In genomic region chr5:17403584-17403983, GRCm38 (mm10) we compare ENCODE assay signal across 27 mouse cellular contexts. TPM values are rescaled to one million over a fixed set of nuclear protein-coding genes. Genes with fewer than 3 reads are reported as not detected.
DNase-seq lines count a peak whose midpoint lies in the region; ATAC-seq lines count a peak whose summit lies in the region.
"Had no signal": no experiment of that assay in that cellular context is flagged by ENCODE, and none has a peak within 500 bp of the region (broad histone marks: within the 10 kb centered on the region; RNA-seq: fewer than 3 reads in every experiment).

No protein-coding gene starts in this region.

- no peak overlapping the region for H3K4me2 ChIP-seq in embryonic facial prominence, embryonic 14.5 days (ENCODE audit: low read depth, low read length)
- H3K4me2 ChIP-seq in kidney, embryonic 14.5 days (replicated peaks; ENCODE audit: low read depth, low read length) = no peak overlapping the region
- H3K4me2 ChIP-seq: embryonic facial prominence, embryonic 12.5 days; forebrain, embryonic 12.5 days; hindbrain, embryonic 12.5 days had no signal

- no peaks in the 10 kb centered on the region for H3K27me3 ChIP-seq in embryonic facial prominence, embryonic 14.5 days (replicated peaks; ENCODE audit: control insufficient read depth, insufficient read depth, low read length)
- no peaks in the 10 kb centered on the region for H3K27me3 ChIP-seq in embryonic facial prominence, embryonic 10.5 days (replicated peaks; ENCODE audit: low read depth, poor library complexity, severe bottlenecking)
- no peaks in the 10 kb centered on the region for H3K27me3 ChIP-seq in kidney, embryonic 14.5 days (ENCODE audit: control insufficient read depth, insufficient read depth, low read length)
- H3K27me3 ChIP-seq: embryonic facial prominence, embryonic 12.5 days; forebrain, embryonic 12.5 days; hindbrain, embryonic 12.5 days had no signal

- H3K9me3 ChIP-seq in embryonic facial prominence, embryonic 14.5 days (ENCODE audit: control insufficient read depth, low read length) = no peaks in the 10 kb centered on the region
- no peaks in the 10 kb centered on the region for H3K9me3 ChIP-seq in embryonic facial prominence, embryonic 10.5 days
- no peaks in the 10 kb centered on the region for H3K9me3 ChIP-seq in kidney, embryonic 14.5 days (ENCODE audit: control insufficient read depth, low read length)
- H3K9me3 ChIP-seq: embryonic facial prominence, embryonic 12.5 days; forebrain, embryonic 12.5 days; G1E; heart, embryonic 10.5 days; hindbrain, embryonic 12.5 days had no signal

- no peak overlapping the region for H3K4me3 ChIP-seq in embryonic facial prominence, embryonic 14.5 days (ENCODE audit: low read depth, low read length)
- H3K4me3 ChIP-seq in embryonic facial prominence, embryonic 10.5 days = no peak overlapping the region
- no peak overlapping the region for H3K4me3 ChIP-seq in kidney, embryonic 14.5 days (ENCODE audit: low read length)
- H3K4me3 ChIP-seq: embryonic facial prominence, embryonic 12.5 days; forebrain, embryonic 12.5 days; heart, embryonic 10.5 days; hindbrain, embryonic 12.5 days had no signal

- ATAC-seq in embryonic facial prominence, embryonic 14.5 days (ENCODE audit: low read depth) = no peak
- peak; percentile 60; the same call in 1 of the 2 replicates for ATAC-seq in kidney, embryonic 14.5 days (ENCODE audit: low FRiP score, low TSS enrichment)
- ATAC-seq: activated CD4-positive, CD25-positive, alpha-beta regulatory T cell, adult 4 months; CD4-positive, CD25-positive, alpha-beta regulatory T cell, adult 4 months; forebrain, embryonic 16.5 days had no signal

- no peak overlapping the region for H3K27ac ChIP-seq in embryonic facial prominence, embryonic 14.5 days (replicated peaks; ENCODE audit: low read depth, low read length)
- no peak overlapping the region for H3K27ac ChIP-seq in embryonic facial prominence, embryonic 10.5 days (replicated peaks)
- H3K27ac ChIP-seq in kidney, embryonic 14.5 days (ENCODE audit: low read depth, low read length) = no peak overlapping the region
- H3K27ac ChIP-seq: embryonic facial prominence, embryonic 12.5 days; forebrain, embryonic 12.5 days; heart, embryonic 10.5 days; hindbrain, embryonic 12.5 days had no signal

- peak; percentile 24 for DNase-seq in embryonic facial prominence, embryonic 14.5 days (ENCODE audit: low spot score)
- no peak for DNase-seq in embryonic facial prominence, embryonic 10.5 days (ENCODE audit: low spot score)
- DNase-seq in kidney, adult 9 months = peak; percentile 74
- DNase-seq in kidney, adult 11 months = no peak
- peak; percentile 11 for DNase-seq in kidney, postnatal 14 days
- no peak for DNase-seq in testis, postnatal 10 days (ENCODE audit: low spot score)
- DNase-seq in cerebellum, postnatal 25 days = no peak
- DNase-seq: adrenal gland, postnatal 25 days; B cell, adult 2 months; cerebellum, adult 2 months; cerebellum, postnatal 10 days; embryo, embryonic 11 days; gastrocnemius, postnatal 10 days; heart, adult 18-20 months; heart, postnatal 10 days; heart, postnatal 4 days had no signal

- H3K9ac ChIP-seq in embryonic facial prominence, embryonic 14.5 days (ENCODE audit: low read depth, low read length) = no peak overlapping the region
- H3K9ac ChIP-seq in kidney, embryonic 14.5 days (ENCODE audit: low read depth, low read length) = no peak overlapping the region
- H3K9ac ChIP-seq: embryonic facial prominence, embryonic 12.5 days; forebrain, embryonic 12.5 days; hindbrain, embryonic 12.5 days had no signal

- no peaks in the 10 kb centered on the region; the same call in 1 of the 2 replicates for H3K4me1 ChIP-seq in embryonic facial prominence, embryonic 14.5 days (ENCODE audit: control insufficient read depth, insufficient read depth, low read length)
- H3K4me1 ChIP-seq in embryonic facial prominence, embryonic 10.5 days = no peaks in the 10 kb centered on the region
- H3K4me1 ChIP-seq in kidney, embryonic 14.5 days (ENCODE audit: control insufficient read depth, insufficient read depth, low read length) = no peaks in the 10 kb centered on the region
- H3K4me1 ChIP-seq: embryonic facial prominence, embryonic 12.5 days; forebrain, embryonic 12.5 days; heart, embryonic 10.5 days; hindbrain, embryonic 12.5 days had no signal

- H3K36me3 ChIP-seq in embryonic facial prominence, embryonic 14.5 days (ENCODE audit: control insufficient read depth, insufficient read depth, low read length) = no peaks in the 10 kb centered on the region
- H3K36me3 ChIP-seq in embryonic facial prominence, embryonic 10.5 days (replicated peaks) = no peaks in the 10 kb centered on the region
- no peaks in the 10 kb centered on the region for H3K36me3 ChIP-seq in kidney, embryonic 14.5 days (ENCODE audit: control insufficient read depth, insufficient read depth, low read length)
- H3K36me3 ChIP-seq: embryonic facial prominence, embryonic 12.5 days; forebrain, embryonic 12.5 days; G1E; heart, embryonic 10.5 days; hindbrain, embryonic 12.5 days had no signal

RNA-seq across cellular contexts. Expression of gene Speer4f2, which starts 30.6 kb away (rescaled TPM):
- polyA plus RNA-seq in embryonic facial prominence, embryonic 14.5 days (2014; fragmentation: Nextera tagmentation; extraction: Ambion mirVana) = not detected in 2 replicates
- polyA plus RNA-seq in embryonic facial prominence, embryonic 10.5 days (2016; fragmentation: Nextera tagmentation; extraction: Ambion mirVana) = not detected in 2 replicates
- polyA plus RNA-seq in kidney, embryonic 14.5 days (2014; fragmentation: Nextera tagmentation; extraction: Ambion mirVana) = not detected in 2 replicates
- polyA plus RNA-seq: activated CD4-positive, CD25-positive, alpha-beta regulatory T cell, adult 4 months; CD4-positive, CD25-positive, alpha-beta regulatory T cell, adult 4 months; cerebellum, adult 2 months; embryonic facial prominence, embryonic 12.5 days; forebrain, embryonic 12.5 days; forebrain, embryonic 16.5 days; frontal cortex, adult 2 months; G1E; heart, embryonic 10.5 days; heart, embryonic 14.5 days; hindbrain, embryonic 12.5 days had no signal

Comparison
In these comparisons a context has a peak if more than half of its experiments do, and no peak if none do; other contexts are left out.
1. DNase-seq: peak in embryonic facial prominence, embryonic 14.5 days (single experiment), kidney, adult 9 months (single experiment) and kidney, postnatal 14 days (single experiment); none in embryonic facial prominence, embryonic 10.5 days (single experiment), kidney, adult 11 months (single experiment), testis, postnatal 10 days (single experiment) and cerebellum, postnatal 25 days (0 of 2).